Mouse (Mus musculus): ENCODE data around the gene Pcsk2. TPM values are rescaled to one million over a fixed set of nuclear protein-coding genes. Genes with fewer than 3 reads are reported as not detected.

The Pcsk2 gene
- polyA plus RNA-seq, 1 experiment from 2014 or later = 0.41 TPM

DNA sequence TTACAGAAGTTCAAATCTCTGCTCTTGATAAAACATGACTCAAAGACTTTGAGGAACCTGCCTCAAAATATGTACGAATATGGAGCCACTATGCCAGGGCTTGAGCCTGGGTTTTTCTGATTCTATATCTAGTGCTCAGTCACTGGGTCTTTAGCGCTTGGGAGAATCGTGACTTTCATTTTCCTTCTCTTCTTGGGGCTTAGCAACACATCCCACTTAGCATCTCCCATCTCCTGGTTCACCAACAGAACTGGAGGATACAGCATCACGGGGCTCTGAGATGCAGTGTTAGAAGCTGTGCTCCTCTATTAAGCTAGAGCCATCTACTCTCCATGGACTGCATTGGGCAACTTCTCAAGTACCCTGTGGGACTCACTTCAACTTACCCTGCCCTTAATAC, 131.9 kb downstream of the Pcsk2 start:
- Histone ChIP-seq H3K4me3 (no peak overlapping the region), H3K36me3 (no peaks in the 10 kb centered on the region)
- WGBS = 92% methylated on average over 4 of the region's 4 CpGs

GRCm38 (mm10) chr2:143679513-143679912, 133.6 kb downstream of the Pcsk2 start:
- H3K4me1 ChIP-seq = peaks cover 39% of the 10 kb centered on the region
- H3K4me3 ChIP-seq = no peak overlapping the region
- DNase-seq (ENCODE audit: low spot score) = no peak
- H3K27me3 ChIP-seq (ENCODE audit: low read depth, poor library complexity, severe bottlenecking) = no peaks in the 10 kb centered on the region
- no peaks in the 10 kb centered on the region for H3K9me3 ChIP-seq (replicated peaks)
- WGBS = 69% methylated on average over 2 of the region's 2 CpGs
- no peak overlapping the region for H3K27ac ChIP-seq
- no peaks in the 10 kb centered on the region for H3K36me3 ChIP-seq

More for the DNA sequence above, 131.9 kb downstream of the Pcsk2 start:
- H3K4me1 ChIP-seq = peaks cover 39% of the 10 kb centered on the region
- no peaks in the 10 kb centered on the region for H3K27me3 ChIP-seq (ENCODE audit: low read depth, poor library complexity, severe bottlenecking)
- H3K9me3 ChIP-seq (replicated peaks) = no peaks in the 10 kb centered on the region
- no peak for DNase-seq (ENCODE audit: low spot score)
- H3K27ac ChIP-seq = no peak overlapping the region

GRCm38 (mm10) chr2:143681873-143682555, 136.1 kb downstream of the Pcsk2 start:
- no peaks in the 10 kb centered on the region for H3K9me3 ChIP-seq (replicated peaks)
- no peaks in the 10 kb centered on the region for H3K27me3 ChIP-seq (ENCODE audit: low read depth, poor library complexity, severe bottlenecking)
- peaks cover 34% of the 10 kb centered on the region for H3K4me1 ChIP-seq
- WGBS = 79% methylated on average over 8 of the region's 8 CpGs
- H3K36me3 ChIP-seq = no peaks in the 10 kb centered on the region
- H3K4me3 ChIP-seq = no peak overlapping the region
- H3K27ac ChIP-seq = no peak overlapping the region
- no peak for DNase-seq (ENCODE audit: low spot score)

DNA sequence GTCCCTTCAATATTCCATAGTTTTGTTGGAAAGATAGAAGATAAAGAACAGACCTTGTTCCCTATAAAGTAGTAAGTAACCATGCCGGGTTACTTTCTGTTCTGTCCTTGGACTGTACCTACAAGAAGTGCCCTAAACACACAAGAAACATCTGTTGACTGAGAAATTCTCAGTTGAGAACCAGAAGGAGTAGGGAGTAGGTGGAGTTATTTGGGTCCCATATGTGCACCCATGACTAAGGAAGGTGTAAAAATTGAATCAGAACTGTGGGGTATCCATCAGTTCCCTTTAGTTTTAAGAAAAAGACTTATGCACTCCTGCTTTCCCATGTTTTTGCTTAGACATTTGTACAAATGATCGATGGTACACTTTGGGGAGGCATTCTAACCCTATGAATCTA, 137.6 kb downstream of the Pcsk2 start:
- Histone ChIP-seq H3K9me3 (replicated peaks) (no peaks in the 10 kb centered on the region), H3K36me3 (no peaks in the 10 kb centered on the region), H3K27me3 (ENCODE audit: low read depth, poor library complexity, severe bottlenecking) (no peaks in the 10 kb centered on the region), H3K27ac (no peak overlapping the region), H3K4me3 (no peak overlapping the region), H3K4me1 (peaks cover 19% of the 10 kb centered on the region)
- WGBS = 94% methylated on average over 2 of the region's 2 CpGs
- DNase-seq (ENCODE audit: low spot score) = no peak

GRCm38 (mm10) chr2:143691244-143691643, 145.3 kb downstream of the Pcsk2 start:
- Histone ChIP-seq H3K4me3 (no peak overlapping the region), H3K4me1 (0 out of 2 replicates have a peak, but pooled peaks cover 3% of the 10 kb centered on the region), H3K9me3 (replicated peaks) (no peaks in the 10 kb centered on the region), H3K27ac (no peak overlapping the region), H3K27me3 (ENCODE audit: low read depth, poor library complexity, severe bottlenecking) (no peaks in the 10 kb centered on the region), H3K36me3 (no peaks in the 10 kb centered on the region)
- WGBS = 62% methylated on average over 3 of the region's 3 CpGs
- no peak for DNase-seq (ENCODE audit: low spot score)

DNA sequence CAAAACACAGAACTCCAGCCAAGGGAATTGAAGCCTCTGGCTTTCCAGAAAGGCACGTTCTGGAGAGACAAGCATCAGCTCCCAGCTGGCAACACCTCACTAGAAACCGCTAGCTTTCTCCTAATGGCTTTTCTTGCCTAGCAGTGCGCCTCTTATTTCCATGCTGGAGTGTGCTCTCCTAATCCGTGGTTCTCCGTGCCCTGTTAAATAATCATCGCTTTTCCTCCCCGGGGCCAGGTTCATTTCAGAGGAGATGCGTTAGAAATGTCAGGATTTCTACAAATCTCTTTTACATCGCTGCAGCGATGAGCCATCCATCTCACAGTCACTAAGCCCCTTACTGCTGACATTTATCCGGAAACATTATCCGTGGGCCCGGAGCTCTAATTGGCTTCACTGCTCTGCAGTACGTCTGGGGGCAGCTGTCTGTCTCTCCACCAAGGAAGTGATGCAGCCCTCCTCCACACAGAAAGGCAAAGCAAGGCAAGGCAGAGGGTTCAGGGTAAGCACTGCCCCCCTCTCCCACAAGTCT, 150.1 kb downstream of the Pcsk2 start:
- H3K4me3 ChIP-seq = no peak overlapping the region
- no peaks in the 10 kb centered on the region for H3K36me3 ChIP-seq
- no peak for DNase-seq (ENCODE audit: low spot score)
- no peaks in the 10 kb centered on the region for H3K27me3 ChIP-seq (ENCODE audit: low read depth, poor library complexity, severe bottlenecking)
- H3K9me3 ChIP-seq (replicated peaks) = no peaks in the 10 kb centered on the region
- H3K27ac ChIP-seq = no peak overlapping the region
- 72% methylated on average over 14 of the region's 14 CpGs for WGBS
- H3K4me1 ChIP-seq = 0 out of 2 replicates have a peak, but pooled peaks cover 6% of the 10 kb centered on the region

GRCm38 (mm10) chr2:143696704-143697103, 150.7 kb downstream of the Pcsk2 start:
- Histone ChIP-seq H3K27ac (no peak overlapping the region), H3K9me3 (replicated peaks) (no peaks in the 10 kb centered on the region), H3K36me3 (no peaks in the 10 kb centered on the region), H3K27me3 (ENCODE audit: low read depth, poor library complexity, severe bottlenecking) (no peaks in the 10 kb centered on the region), H3K4me3 (no peak overlapping the region), H3K4me1 (0 out of 2 replicates have a peak, but pooled peaks cover 6% of the 10 kb centered on the region)
- DNase-seq (ENCODE audit: low spot score) = no peak
- WGBS = 95% methylated on average over 7 of the region's 7 CpGs

DNA sequence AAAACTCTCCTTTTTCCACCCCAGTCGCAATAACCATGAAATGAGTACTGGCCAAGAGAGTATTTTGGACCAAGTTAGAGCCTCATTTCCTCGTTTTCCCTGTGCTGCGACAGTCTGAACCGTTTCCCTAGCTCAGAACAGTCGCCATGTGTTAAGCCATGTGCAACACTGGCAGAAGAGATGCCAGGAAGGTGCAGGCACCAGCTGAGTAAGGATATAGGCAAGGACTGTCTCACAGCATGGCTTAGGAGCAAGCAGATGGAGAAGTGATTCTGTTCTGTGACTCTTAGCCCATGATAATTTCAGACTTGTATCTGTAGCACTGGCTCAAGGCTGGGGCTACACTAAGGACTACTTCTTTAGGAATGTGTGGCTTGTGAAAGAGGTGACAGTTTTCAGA, 155.2 kb downstream of the Pcsk2 start:
- Histone ChIP-seq H3K27ac (no peak overlapping the region), H3K36me3 (no peaks in the 10 kb centered on the region), H3K9me3 (replicated peaks) (no peaks in the 10 kb centered on the region), H3K4me3 (no peak overlapping the region), H3K4me1 (0 out of 2 replicates have a peak, but pooled peaks cover 4% of the 10 kb centered on the region), H3K27me3 (ENCODE audit: low read depth, poor library complexity, severe bottlenecking) (no peaks in the 10 kb centered on the region)
- 84% methylated on average over 5 of the region's 5 CpGs for WGBS
- DNase-seq (ENCODE audit: low spot score) = no peak

GRCm38 (mm10) chr2:143702931-143703344, 157.0 kb downstream of the Pcsk2 start:
- no peaks in the 10 kb centered on the region for H3K4me1 ChIP-seq
- 88% methylated on average over 3 of the region's 3 CpGs for WGBS
- H3K36me3 ChIP-seq = no peaks in the 10 kb centered on the region
- H3K4me3 ChIP-seq = no peak overlapping the region
- H3K27me3 ChIP-seq (ENCODE audit: low read depth, poor library complexity, severe bottlenecking) = no peaks in the 10 kb centered on the region
- no peaks in the 10 kb centered on the region for H3K9me3 ChIP-seq (replicated peaks)
- H3K27ac ChIP-seq = no peak overlapping the region
- no peak for DNase-seq (ENCODE audit: low spot score)

GRCm38 (mm10) chr2:143708205-143708604, 162.2 kb downstream of the Pcsk2 start:
- Histone ChIP-seq H3K4me1 (peaks cover 2% of the 10 kb centered on the region; the same call in 1 of the 2 replicates), H3K27me3 (ENCODE audit: low read depth, poor library complexity, severe bottlenecking) (no peaks in the 10 kb centered on the region), H3K9me3 (replicated peaks) (no peaks in the 10 kb centered on the region), H3K36me3 (no peaks in the 10 kb centered on the region), H3K4me3 (no peak overlapping the region), H3K27ac (no peak overlapping the region)
- 82% methylated on average over 3 of the region's 3 CpGs for WGBS
- no peak for DNase-seq (ENCODE audit: low spot score)

- H3K27ac ChIP-seq = no peak overlapping the region
- H3K4me1 ChIP-seq = peaks cover 2% of the 10 kb centered on the region; the same call in 1 of the 2 replicates
- 32% methylated on average over 4 of the region's 4 CpGs for WGBS
- DNase-seq (ENCODE audit: low spot score) = no peak
- no peaks in the 10 kb centered on the region for H3K36me3 ChIP-seq
- H3K9me3 ChIP-seq (replicated peaks) = no peaks in the 10 kb centered on the region
- no peaks in the 10 kb centered on the region for H3K27me3 ChIP-seq (ENCODE audit: low read depth, poor library complexity, severe bottlenecking)
- H3K4me3 ChIP-seq = no peak overlapping the region
Measured at GRCm38 (mm10) chr2:143709249-143709648, 163.3 kb downstream of the Pcsk2 start.

DNA sequence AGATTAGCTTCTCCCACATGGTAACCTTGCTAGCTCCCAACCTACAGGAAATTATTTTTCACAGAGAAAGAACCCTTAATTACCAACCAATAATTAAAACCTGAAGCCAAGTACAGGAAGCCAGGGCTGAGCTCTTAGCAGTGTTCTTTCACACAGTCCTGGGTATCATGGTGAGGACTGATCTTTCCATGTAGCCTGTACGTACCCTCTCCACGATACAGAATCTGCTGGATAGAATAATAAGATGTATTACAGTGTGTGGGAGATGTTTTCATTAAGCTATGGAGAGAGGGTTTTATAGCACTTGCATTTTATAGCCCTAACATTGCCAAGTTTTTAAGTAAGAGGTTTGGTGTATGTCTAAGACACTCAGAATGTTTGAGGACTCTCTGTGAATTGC, 164.0 kb downstream of the Pcsk2 start:
- no peak overlapping the region for H3K27ac ChIP-seq
- no peaks in the 10 kb centered on the region for H3K36me3 ChIP-seq
- no peaks in the 10 kb centered on the region for H3K27me3 ChIP-seq (ENCODE audit: low read depth, poor library complexity, severe bottlenecking)
- H3K4me1 ChIP-seq = peaks cover 2% of the 10 kb centered on the region; the same call in 1 of the 2 replicates
- no peak for DNase-seq (ENCODE audit: low spot score)
- no peaks in the 10 kb centered on the region for H3K9me3 ChIP-seq (replicated peaks)
- H3K4me3 ChIP-seq = no peak overlapping the region
- 78% methylated on average over 2 of the region's 2 CpGs for WGBS

DNA sequence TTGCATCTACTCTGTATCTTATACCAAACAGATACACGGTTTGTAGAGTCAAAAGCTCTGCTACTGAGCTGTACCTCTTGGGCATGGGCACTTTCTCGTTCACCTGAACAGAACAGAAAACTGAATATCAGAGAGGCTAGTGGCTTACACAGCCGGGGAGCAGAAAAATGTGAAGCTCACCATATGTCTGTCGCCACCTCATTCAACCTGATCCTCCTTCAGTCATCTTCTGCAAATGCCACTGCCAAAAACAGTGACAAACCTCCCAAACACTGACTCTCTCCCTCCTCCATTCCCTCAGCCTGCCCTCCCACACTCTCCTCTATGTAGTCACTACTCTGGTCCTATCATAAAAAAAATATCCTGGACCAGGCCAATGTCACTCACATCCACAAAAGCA, 165.9 kb downstream of the Pcsk2 start:
- no peaks in the 10 kb centered on the region for H3K9me3 ChIP-seq (replicated peaks)
- no peaks in the 10 kb centered on the region for H3K36me3 ChIP-seq
- WGBS = 77% methylated on average over 4 of the region's 4 CpGs
- no peaks in the 10 kb centered on the region for H3K27me3 ChIP-seq (ENCODE audit: low read depth, poor library complexity, severe bottlenecking)
- H3K4me1 ChIP-seq = peaks cover 2% of the 10 kb centered on the region; the same call in 1 of the 2 replicates
- no peak overlapping the region for H3K4me3 ChIP-seq
- DNase-seq (ENCODE audit: low spot score) = no peak
- H3K27ac ChIP-seq = no peak overlapping the region
